Mouse (Mus musculus) hindbrain, postnatal 0 days (tissue): ENCODE measurements around the gene Ifitm10. TPM values are rescaled to one million over a fixed set of nuclear protein-coding genes. Genes with fewer than 3 reads are reported as not detected.
A peak's percentile ranks its signal among the peaks of the same experiment; 100 is the strongest.

ENCODE experiments used
- ATAC-seq: fragments of 200-750 bp; cut with Nextera tagmentation; 2 replicates; pipeline ENCODE4 v1.8.0; 2017; ENCODE audit warnings: mild to moderate bottlenecking, moderate TSS enrichment, moderate library complexity
- DNase-seq: peaks from one replicate; pipeline ENCODE4 v3.0.0-alpha.2; 2015; ENCODE audit warnings: low spot score
- H3K27ac ChIP-seq: fragments of 300-500 bp; sonication (generic); 2 replicates; pipeline ENCODE4 v1.5.1; 2014; ENCODE audit warnings: mild to moderate bottlenecking
- H3K27me3 ChIP-seq: fragments of 300-500 bp; sonication (generic); 2 replicates; pipeline ENCODE4 v1.6.1; 2014; ENCODE audit warnings: low read length, mixed read lengths; ENCODE audit not compliant: insufficient read depth
- H3K36me3 ChIP-seq: fragments of 300-500 bp; sonication (generic); 2 replicates; pipeline ENCODE4 v1.6.1; 2014; ENCODE audit warnings: low read length, mixed read lengths; ENCODE audit not compliant: insufficient read depth
- H3K4me1 ChIP-seq: fragments of 300-500 bp; sonication (generic); 2 replicates; pipeline ENCODE4 v1.6.1; 2014; ENCODE audit warnings: antibody characterized with exemption, low read length, mixed read lengths; ENCODE audit not compliant: insufficient read depth
- H3K4me2 ChIP-seq: fragments of 300-500 bp; sonication (generic); 2 replicates; pipeline ENCODE4 v1.6.1; 2014; ENCODE audit warnings: low read depth, mild to moderate bottlenecking, low read length, moderate library complexity, mixed read lengths
- H3K4me3 ChIP-seq: fragments of 300-500 bp; sonication (generic); 2 replicates; pipeline ENCODE4 v1.5.1; 2014; ENCODE audit warnings: low read length
- H3K9ac ChIP-seq: fragments of 300-500 bp; sonication (generic); replicated peaks from 2 replicates; pipeline ENCODE4 v1.6.1; 2014; ENCODE audit warnings: mild to moderate bottlenecking, low read length, moderate library complexity, mixed read lengths
- H3K9me3 ChIP-seq: fragments of 300-500 bp; sonication (generic); 2 replicates; pipeline ENCODE4 v1.6.1; 2016; ENCODE audit warnings: low read length, mixed read lengths
- CTCF ChIP-seq: IDR thresholded peaks from 2 replicates; pipeline ENCODE4 v1.5.1; 2016; ENCODE audit warnings: antibody characterized with exemption, control low read depth, low read depth
- WGBS: fragments of 180-500 bp; shearing (Covaris S2); extraction: QIAGEN DNeasy Blood & Tissue Kit; methylation state at CpG from one replicate; pipeline ENCODE4 v1.1.7; 2014; 5-methylcytosine and 5-hydroxymethylcytosine counted together
- polyA plus RNA-seq: library from polyadenylated mRNA; unstranded; fragments of >200 nt; fragmentation: Nextera tagmentation; extraction: Ambion mirVana; gene quantifications from 2 replicates; pipeline ENCODE4 v1.2.1, GENCODE M21; 2015
- total RNA-seq: library from RNA; depleted of rRNA; stranded (reverse); fragments of >200 nt; gene quantifications from 2 replicates; pipeline ENCODE4 v1.2.3, GENCODE M21; 2014

Ifitm10 gene
- total and polyA plus RNA-seq, 2 experiments from 2014 or later: 19.9 to 25.4 TPM

DNA sequence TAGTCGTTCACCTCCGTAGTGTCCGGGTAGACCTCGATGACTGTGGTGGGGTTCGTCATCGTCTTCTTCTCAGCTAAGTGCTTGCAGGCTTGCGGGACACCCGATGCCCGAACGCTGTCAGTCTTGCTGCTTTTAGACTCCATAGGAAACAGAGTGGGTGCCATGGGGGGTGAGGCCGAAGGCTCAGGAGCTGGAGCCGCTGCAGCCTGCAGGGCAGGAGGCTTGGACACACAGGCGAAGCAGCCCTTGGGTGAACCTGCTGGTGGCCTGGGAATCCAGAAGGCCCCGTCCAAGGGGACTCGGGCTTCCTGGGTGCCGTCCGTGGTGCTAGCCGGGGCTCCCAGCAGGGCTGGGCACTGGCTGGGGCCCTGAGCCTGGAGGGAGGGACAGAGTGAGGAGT lies 2.6 kb downstream of the Ifitm10 start:
- Histone ChIP-seq H3K9me3 (no peaks in the 10 kb centered on the region), H3K4me2 (peak overlapping the region; percentile 84), H3K36me3 (peaks cover 3% of the 10 kb centered on the region), H3K27ac (no peak overlapping the region), H3K4me1 (0 out of 2 replicates have a peak, but pooled peaks cover 5% of the 10 kb centered on the region), H3K4me3 (peak overlapping the region; percentile 47), H3K9ac (peak overlapping the region; percentile 57; the same call in 1 of the 2 replicates), H3K27me3 (peaks cover 14% of the 10 kb centered on the region; the same call in 1 of the 2 replicates)
- no peak for ATAC-seq
- TF ChIP-seq CTCF: no peak
- DNase-seq: no peak
- WGBS: 82% methylated on average over 18 of the region's 18 CpGs

DNA sequence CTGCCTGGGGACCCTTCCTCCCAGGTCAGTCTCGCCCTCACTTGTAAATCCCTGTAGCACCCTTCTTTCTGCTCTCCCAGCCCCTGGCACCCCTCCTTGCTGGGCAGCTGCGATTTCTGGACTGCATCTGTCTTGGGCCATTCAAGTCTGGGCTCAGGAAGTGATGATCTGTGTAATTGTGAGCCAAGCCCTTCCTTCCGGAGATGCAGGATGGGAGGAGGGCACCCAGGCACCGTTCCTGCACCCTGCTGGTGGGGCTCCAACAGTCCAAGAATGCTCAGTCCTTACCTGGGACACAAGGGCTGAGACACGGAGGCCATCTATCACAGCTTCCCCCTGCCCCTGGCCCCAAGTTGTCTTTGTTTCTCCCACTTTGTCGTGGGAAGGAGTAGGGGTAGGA lies 3.7 kb downstream of the Ifitm10 start:
- ATAC-seq: no peak
- H3K4me1 ChIP-seq: 0 out of 2 replicates have a peak, but pooled peaks cover 5% of the 10 kb centered on the region
- H3K4me3 ChIP-seq: no peak overlapping the region
- no peak overlapping the region for H3K9ac ChIP-seq
- H3K9me3 ChIP-seq: no peaks in the 10 kb centered on the region
- 75% methylated on average over 6 of the region's 6 CpGs for WGBS
- H3K27ac ChIP-seq: no peak overlapping the region
- no peak overlapping the region for H3K4me2 ChIP-seq
- peaks cover 14% of the 10 kb centered on the region; the same call in 1 of the 2 replicates for H3K27me3 ChIP-seq
- no peak for DNase-seq
- no peaks in the 10 kb centered on the region for H3K36me3 ChIP-seq
- no peak for TF ChIP-seq CTCF

DNA sequence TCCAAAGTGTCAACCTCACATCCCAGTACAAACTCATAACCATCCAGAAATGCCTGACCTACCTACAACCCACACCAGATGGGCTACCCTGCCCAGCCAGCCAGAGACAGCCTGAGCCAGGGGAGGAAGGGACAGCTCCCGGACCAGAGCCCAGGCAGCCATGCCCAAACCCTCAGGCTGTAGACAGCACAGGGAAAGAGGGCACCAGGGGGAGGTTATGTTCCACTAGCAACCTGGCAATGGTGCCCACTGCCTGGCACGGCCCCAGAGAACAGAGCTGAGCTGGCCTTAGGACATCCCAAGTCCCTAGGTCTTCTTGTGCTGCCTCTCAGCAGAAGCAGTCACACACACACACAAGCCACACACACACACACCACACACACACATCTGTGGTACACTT lies 4.7 kb downstream of the Ifitm10 start:
- 0 out of 2 replicates have a peak, but pooled peaks cover 5% of the 10 kb centered on the region for H3K4me1 ChIP-seq
- H3K27me3 ChIP-seq: peaks cover 14% of the 10 kb centered on the region; the same call in 1 of the 2 replicates
- no peak for TF ChIP-seq CTCF
- H3K36me3 ChIP-seq: no peaks in the 10 kb centered on the region
- ATAC-seq: no peak
- WGBS: 55% methylated on average over 2 of the region's 2 CpGs
- DNase-seq: no peak
- no peak overlapping the region for H3K9ac ChIP-seq
- H3K4me2 ChIP-seq: no peak overlapping the region
- no peak overlapping the region for H3K4me3 ChIP-seq
- no peaks in the 10 kb centered on the region for H3K9me3 ChIP-seq
- no peak overlapping the region for H3K27ac ChIP-seq

DNA sequence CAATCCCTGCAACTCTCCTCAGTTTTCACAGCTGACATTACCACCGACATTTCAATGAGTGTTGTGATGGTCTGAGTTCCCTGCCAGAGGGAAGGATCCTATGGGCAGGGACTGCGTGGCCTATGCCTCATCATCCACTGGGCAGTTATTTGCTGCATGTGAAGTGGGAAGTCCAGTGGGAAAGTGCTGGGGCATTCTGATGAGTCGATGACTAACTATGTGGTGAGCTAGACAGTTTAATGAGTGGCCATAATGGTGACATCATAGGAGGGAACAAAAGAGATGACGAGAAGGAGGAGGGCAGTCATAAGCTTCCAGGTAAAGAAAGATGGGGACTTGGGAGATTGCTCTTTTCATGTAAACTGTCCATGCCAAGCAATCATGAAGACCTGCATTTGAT lies 10.4 kb downstream of the Ifitm10 start:
- no peak overlapping the region for H3K4me3 ChIP-seq
- no peak overlapping the region for H3K9ac ChIP-seq
- TF ChIP-seq CTCF: no peak
- H3K27me3 ChIP-seq: no peaks in the 10 kb centered on the region
- 82% methylated on average over 4 of the region's 4 CpGs for whole genome bisulfite sequencing
- no peak for ATAC-seq
- H3K27ac ChIP-seq: no peak overlapping the region
- no peak for DNase-seq
- H3K9me3 ChIP-seq: no peaks in the 10 kb centered on the region
- H3K36me3 ChIP-seq: no peaks in the 10 kb centered on the region
- H3K4me2 ChIP-seq: no peak overlapping the region
- H3K4me1 ChIP-seq: no peaks in the 10 kb centered on the region

DNA sequence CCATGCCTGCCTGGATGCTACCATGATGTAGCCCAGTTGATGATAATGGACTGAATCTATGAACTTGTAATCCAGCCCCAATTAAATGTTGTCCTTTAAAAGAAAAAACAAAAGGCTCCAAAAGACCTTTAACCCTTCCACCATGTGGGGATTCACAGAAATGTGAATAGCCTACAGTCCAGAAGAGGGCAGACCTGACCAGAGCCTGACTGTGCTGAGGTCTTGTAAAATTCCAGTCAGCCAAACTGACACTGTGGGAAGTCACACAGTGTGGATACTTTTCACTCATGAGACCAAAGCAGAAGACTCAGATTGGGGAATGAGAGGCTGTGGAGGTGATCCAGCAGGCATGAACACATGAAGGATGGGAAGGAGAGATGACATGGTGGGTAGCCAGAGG lies 12.8 kb downstream of the Ifitm10 start:
- H3K36me3 ChIP-seq: no peaks in the 10 kb centered on the region
- no peaks in the 10 kb centered on the region for H3K27me3 ChIP-seq
- H3K4me1 ChIP-seq: no peaks in the 10 kb centered on the region
- DNase-seq (no peak), ATAC-seq (no peak)
- H3K4me3 ChIP-seq: no peak overlapping the region
- no peaks in the 10 kb centered on the region for H3K9me3 ChIP-seq
- peak; percentile 28 for TF ChIP-seq CTCF
- no peak overlapping the region for H3K4me2 ChIP-seq
- H3K27ac ChIP-seq: no peak overlapping the region
- no peak overlapping the region for H3K9ac ChIP-seq

DNA sequence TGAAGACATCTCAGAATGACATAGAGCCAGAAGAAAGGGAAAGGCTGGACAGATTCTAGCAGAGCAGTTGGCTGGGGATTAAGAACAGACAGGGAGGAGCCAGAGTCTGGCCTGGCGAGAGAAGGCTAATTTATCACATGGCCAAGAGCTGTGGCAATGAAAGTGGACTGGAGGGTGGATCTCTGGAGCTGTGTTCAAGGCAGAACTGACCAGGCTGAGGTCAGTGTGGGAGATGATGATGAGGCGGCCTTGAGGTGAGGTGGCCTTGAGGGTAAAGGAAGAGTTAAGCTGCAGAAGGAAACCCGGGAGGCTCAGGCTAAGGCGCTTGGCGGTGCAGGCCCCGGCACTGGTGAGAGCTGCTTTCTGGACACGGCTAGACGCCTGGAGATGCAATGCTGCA lies 14.4 kb downstream of the Ifitm10 start:
- no peak for ATAC-seq
- Histone ChIP-seq H3K9ac (no peak overlapping the region), H3K4me2 (no peak overlapping the region), H3K4me3 (no peak overlapping the region), H3K27me3 (no peaks in the 10 kb centered on the region), H3K4me1 (no peaks in the 10 kb centered on the region), H3K36me3 (no peaks in the 10 kb centered on the region), H3K27ac (no peak overlapping the region), H3K9me3 (no peaks in the 10 kb centered on the region)
- DNase-seq: no peak
- TF ChIP-seq CTCF: no peak
- WGBS: 77% methylated on average over 8 of the region's 8 CpGs

DNA sequence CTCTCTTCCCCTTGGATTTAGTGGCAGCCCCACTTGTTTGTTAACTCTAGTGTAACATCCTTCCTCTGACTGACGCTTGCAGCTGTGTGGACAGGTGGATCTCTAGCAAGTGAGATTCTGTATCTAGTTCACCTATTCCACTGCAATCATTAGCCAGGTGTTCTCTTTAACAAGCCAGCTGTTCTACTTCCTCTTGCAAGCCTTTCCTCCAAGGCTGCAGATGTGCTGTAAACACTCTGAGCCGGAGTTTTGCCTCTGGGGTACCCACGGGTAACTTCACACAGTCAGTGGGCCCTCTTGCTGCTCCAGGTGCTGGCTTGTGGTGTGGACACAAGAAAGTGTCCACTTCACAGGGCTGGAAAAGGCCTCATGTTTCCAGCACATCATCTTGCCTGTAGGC lies 16.0 kb downstream of the Ifitm10 start:
- ATAC-seq (no peak), DNase-seq (no peak)
- 85% methylated on average over 3 of the region's 3 CpGs for WGBS
- H3K9me3 ChIP-seq: no peaks in the 10 kb centered on the region
- no peaks in the 10 kb centered on the region for H3K27me3 ChIP-seq
- H3K4me3 ChIP-seq: no peak overlapping the region
- no peak for TF ChIP-seq CTCF
- H3K4me1 ChIP-seq: no peaks in the 10 kb centered on the region
- H3K36me3 ChIP-seq: no peaks in the 10 kb centered on the region
- H3K27ac ChIP-seq: no peak overlapping the region
- no peak overlapping the region for H3K9ac ChIP-seq
- H3K4me2 ChIP-seq: no peak overlapping the region
